Mouse (Mus musculus): ENCODE data around the gene Pcp4l1.

GRCm38 (mm10) chr1:171234126-171234525, 38.1 kb upstream of the Pcp4l1 start, which contains the start of gene Fcer1g:
- no peak for TF ChIP-seq CTCF (IDR thresholded peaks at IDR 0.05; ENCODE audit: insufficient read depth, low read length)
- TF ChIP-seq POLR2A (IDR thresholded peaks at IDR 0.05; ENCODE audit: borderline replicate concordance, extremely low read depth, low read depth, low read length), result peak; percentile 43; the same call in 1 of the 2 replicates

Measured in lung, adult 2 months (tissue).